Mouse (Mus musculus): Measurements from ENCODE around the gene Sec1.

Sec1 gene

GRCm38 (mm10) chr7:45704730-45705442, 10.7 kb upstream of the Sec1 start, which contains the start of gene Dbp:
Gene Dbp (plus strand): TSS chr7:45705088.
- peak; percentile 100 for DNase-seq (ENCODE audit: inconsistent ontology term)

- DNase-seq (ENCODE audit: inconsistent ontology term) = peak; percentile 94
Measured at GRCm38 (mm10) chr7:45704046-45704559, 9.9 kb upstream of the Sec1 start.

- no peak for DNase-seq (ENCODE audit: inconsistent ontology term)
Measured at GRCm38 (mm10) chr7:45703521-45704033, 9.4 kb upstream of the Sec1 start.

- no peak for DNase-seq (ENCODE audit: inconsistent ontology term)
Measured at GRCm38 (mm10) chr7:45702809-45703520, 8.8 kb upstream of the Sec1 start.

- DNase-seq (ENCODE audit: inconsistent ontology term) = no peak
Measured at GRCm38 (mm10) chr7:45702316-45702715, 8.1 kb upstream of the Sec1 start.

GRCm38 (mm10) chr7:45701607-45702006, 7.4 kb upstream of the Sec1 start:
- DNase-seq (ENCODE audit: inconsistent ontology term) = no peak

GRCm38 (mm10) chr7:45701072-45701471, 6.9 kb upstream of the Sec1 start:
- no peak for DNase-seq (ENCODE audit: inconsistent ontology term)

GRCm38 (mm10) chr7:45700301-45701015, 6.3 kb upstream of the Sec1 start:
- DNase-seq (ENCODE audit: inconsistent ontology term) = peak; percentile 78

- DNase-seq (ENCODE audit: inconsistent ontology term) = no peak
Measured at GRCm38 (mm10) chr7:45699523-45700141, 5.4 kb upstream of the Sec1 start, which contains the start of gene Car11. Gene Car11 (plus strand): TSS chr7:45699843.

- DNase-seq (ENCODE audit: inconsistent ontology term) = no peak
Measured at GRCm38 (mm10) chr7:45697894-45698293, 3.7 kb upstream of the Sec1 start.

GRCm38 (mm10) chr7:45695098-45695497, 896 bp upstream of the Sec1 start:
- no peak for DNase-seq (ENCODE audit: inconsistent ontology term)

GRCm38 (mm10) chr7:45692364-45692763, 1.8 kb downstream of the Sec1 start:
- no peak for DNase-seq (ENCODE audit: inconsistent ontology term)

GRCm38 (mm10) chr7:45689800-45690199, 4.4 kb downstream of the Sec1 start:
- no peak for DNase-seq (ENCODE audit: inconsistent ontology term)

- DNase-seq (ENCODE audit: inconsistent ontology term) = no peak
Measured at GRCm38 (mm10) chr7:45689099-45689498, 5.1 kb downstream of the Sec1 start.

- DNase-seq (ENCODE audit: inconsistent ontology term) = no peak
Measured at GRCm38 (mm10) chr7:45686841-45687240, 7.4 kb downstream of the Sec1 start.

- no peak for DNase-seq (ENCODE audit: inconsistent ontology term)
Measured at GRCm38 (mm10) chr7:45685811-45686210, 8.4 kb downstream of the Sec1 start.

- no peak for DNase-seq (ENCODE audit: inconsistent ontology term)
Measured at GRCm38 (mm10) chr7:45683396-45684050, 10.7 kb downstream of the Sec1 start, which contains the start of gene Ntn5. Gene Ntn5 (plus strand): TSS chr7:45684022.

- DNase-seq (ENCODE audit: inconsistent ontology term) = peak; percentile 79
Measured at GRCm38 (mm10) chr7:45682144-45683126, 11.8 kb downstream of the Sec1 start.

- DNase-seq (ENCODE audit: inconsistent ontology term) = no peak
Measured at GRCm38 (mm10) chr7:45681046-45681736, 13.0 kb downstream of the Sec1 start.
